Mouse (Mus musculus) heart, adult 18-20 months (tissue): ENCODE results near the gene Lats2. TPM values are rescaled to one million over a fixed set of nuclear protein-coding genes. Genes with fewer than 3 reads are reported as not detected.
"Not testable (repeated sequence)": the region's sequence is repeated elsewhere in the genome, so short reads cannot be mapped to it uniquely, and the experiment has no call there.

Experiments
- DNase-seq, 2 experiments: peaks; one replicate each; pipeline ENCODE4 v3.0.0; 2021 to 2022; ENCODE audit warnings: mixed read lengths in 1 of 2
- long read RNA-seq, 2 experiments: library from polyadenylated mRNA; stranded (forward); transcript quantifications; one replicate each; pipeline ENCODE4 v2.0.0; 2021
- total RNA-seq, 2 experiments: library from RNA; stranded (reverse); gene quantifications; 2 replicates each; pipeline ENCODE4 v1.2.3; 2021

Gene Lats2
- total RNA-seq: 10 to 100 TPM; 30.7 to 31.1 TPM
- long read RNA-seq, experiment 1, full-length matches to known transcripts: 9 of 16 reads
- long read RNA-seq, experiment 1, partial matches to known transcripts: 6 of 16 reads
- long read RNA-seq, experiment 1, other reads (novel, unspliced or antisense): 1 of 16 reads
- long read RNA-seq, experiment 2, full-length matches to known transcripts: 2 of 4 reads
- long read RNA-seq, experiment 2, partial matches to known transcripts: 1 of 4 reads
- long read RNA-seq, experiment 2, other reads (novel, unspliced or antisense): 1 of 4 reads

GRCm38 (mm10) chr14:57758237-57758636 lies at the start of gene Lats2:
Gene Lats2 (minus strand): TSS chr14:57758388.
- no peak for DNase-seq

- no peak for DNase-seq
Observed at GRCm38 (mm10) chr14:57803731-57804130, 45.5 kb upstream of the Lats2 start.

- peak; percentile 98 for DNase-seq
Observed at GRCm38 (mm10) chr14:57797991-57798931, 40.1 kb upstream of the Lats2 start, which contains the start of gene Sap18. Gene Sap18 (plus strand): TSS chr14:57798180.

GRCm38 (mm10) chr14:57797551-57797950 lies 39.4 kb upstream of the Lats2 start:
- DNase-seq: no peak

- no peak for DNase-seq
Observed at GRCm38 (mm10) chr14:57791171-57791570, 33.0 kb upstream of the Lats2 start.

- DNase-seq: no peak
Observed at GRCm38 (mm10) chr14:57789759-57790158, 31.6 kb upstream of the Lats2 start.

GRCm38 (mm10) chr14:57789311-57789710 lies 31.1 kb upstream of the Lats2 start:
- DNase-seq: no peak

- no peak for DNase-seq
Observed at GRCm38 (mm10) chr14:57787406-57787805, 29.2 kb upstream of the Lats2 start.

GRCm38 (mm10) chr14:57772157-57772815 lies 14.1 kb upstream of the Lats2 start:
- DNase-seq: no peak

GRCm38 (mm10) chr14:57769102-57769501 lies 10.9 kb upstream of the Lats2 start:
- DNase-seq: peak in 1 of 2 experiments; percentile 20

GRCm38 (mm10) chr14:57760447-57761412 lies 2.5 kb upstream of the Lats2 start:
- no peak for DNase-seq

- no peak for DNase-seq
Observed at GRCm38 (mm10) chr14:57756094-57756493, 2.1 kb downstream of the Lats2 start.

- no peak for DNase-seq
Observed at GRCm38 (mm10) chr14:57755661-57756060, 2.5 kb downstream of the Lats2 start.

GRCm38 (mm10) chr14:57753351-57753992 lies 4.7 kb downstream of the Lats2 start:
- DNase-seq: peak in 1 of 2 experiments; percentile 34

- DNase-seq: not testable (repeated sequence)
Observed at GRCm38 (mm10) chr14:57751006-57751405, 7.2 kb downstream of the Lats2 start.

- DNase-seq: no peak
Observed at GRCm38 (mm10) chr14:57749501-57749900, 8.7 kb downstream of the Lats2 start.

GRCm38 (mm10) chr14:57746001-57746771 lies 12.0 kb downstream of the Lats2 start, which contains the start of gene Gm49361:
Gene Gm49361 (minus strand): TSS chr14:57746103.
- DNase-seq: peak; percentile 96 to 97

- DNase-seq: peak; percentile 70 to 82
Observed at GRCm38 (mm10) chr14:57745291-57745969, 12.8 kb downstream of the Lats2 start.

GRCm38 (mm10) chr14:57744547-57744946 lies 13.6 kb downstream of the Lats2 start:
- peak; percentile 61 to 81 for DNase-seq
